Mouse (Mus musculus): ENCODE results near the gene Gm49450.
A peak's percentile ranks its signal among the peaks of the same experiment; 100 is the strongest.

GRCm38 (mm10) chr15:98993865-98994264 is 40.5 kb upstream of the Gm49450 start:
- TF ChIP-seq POLR2A (IDR thresholded peaks at IDR 0.05; ENCODE audit: low read depth, low read length): no peak
- peak; percentile 88; the same call in 1 of the 2 replicates for TF ChIP-seq CTCF (IDR thresholded peaks at IDR 0.05; ENCODE audit: extremely low read depth, insufficient read length, insufficient replicate concordance, low read depth, low read length)

Measured in small intestine, adult 2 months (tissue).